Mouse (Mus musculus) limb, embryonic 13.5 days (tissue): ENCODE results near the gene Apoa2. TPM values are rescaled to one million over a fixed set of nuclear protein-coding genes. Genes with fewer than 3 reads are reported as not detected.

ENCODE experiments used
- ATAC-seq: fragments of 200-750 bp; cut with Nextera tagmentation; 2 replicates; pipeline ENCODE4 v1.8.0; 2017; ENCODE audit warnings: low read depth, moderate number of reproducible peaks, moderate TSS enrichment; ENCODE audit not compliant: low FRiP score
- H3K27ac ChIP-seq: fragments of 300-500 bp; sonication (generic); 2 replicates; pipeline ENCODE4 v1.5.1; 2015; ENCODE audit warnings: inconsistent platforms, mild to moderate bottlenecking, moderate library complexity
- H3K27me3 ChIP-seq: fragments of 300-500 bp; sonication (generic); 2 replicates; pipeline ENCODE4 v1.6.1; 2015; ENCODE audit warnings: mild to moderate bottlenecking, inconsistent platforms
- H3K36me3 ChIP-seq: fragments of 300-500 bp; sonication (generic); 2 replicates; pipeline ENCODE4 v1.6.1; 2015; ENCODE audit warnings: inconsistent platforms, mild to moderate bottlenecking, moderate library complexity
- H3K4me1 ChIP-seq: fragments of 300-500 bp; sonication (generic); 2 replicates; pipeline ENCODE4 v1.6.1; 2015; ENCODE audit warnings: inconsistent platforms
- H3K4me2 ChIP-seq: fragments of 300-500 bp; sonication (generic); replicated peaks from 2 replicates; pipeline ENCODE4 v1.6.1; 2015; ENCODE audit warnings: inconsistent platforms, mild to moderate bottlenecking, moderate library complexity
- H3K4me3 ChIP-seq: fragments of 300-500 bp; sonication (generic); 2 replicates; pipeline ENCODE4 v1.5.1; 2015; ENCODE audit warnings: moderate library complexity, mild to moderate bottlenecking, inconsistent platforms
- H3K9ac ChIP-seq: fragments of 300-500 bp; sonication (generic); 2 replicates; pipeline ENCODE4 v1.6.1; 2015; ENCODE audit warnings: mild to moderate bottlenecking, inconsistent platforms
- H3K9me3 ChIP-seq: fragments of 300-500 bp; sonication (generic); 2 replicates; pipeline ENCODE4 v1.6.1; 2016; ENCODE audit warnings: inconsistent platforms
- WGBS: fragments of 180-500 bp; shearing (Covaris S2); methylation state at CpG from one replicate; pipeline ENCODE4 v1.1.7; 2015; 5-methylcytosine and 5-hydroxymethylcytosine counted together
- polyA plus RNA-seq: library from polyadenylated mRNA; unstranded; fragments of >200 nt; fragmentation: Nextera tagmentation; extraction: Ambion mirVana; gene quantifications from 2 replicates; pipeline ENCODE4 v1.2.1, GENCODE M21; 2015

The Apoa2 gene
- polyA plus RNA-seq, result 2.0 and 15.7 TPM in 2 replicates

DNA sequence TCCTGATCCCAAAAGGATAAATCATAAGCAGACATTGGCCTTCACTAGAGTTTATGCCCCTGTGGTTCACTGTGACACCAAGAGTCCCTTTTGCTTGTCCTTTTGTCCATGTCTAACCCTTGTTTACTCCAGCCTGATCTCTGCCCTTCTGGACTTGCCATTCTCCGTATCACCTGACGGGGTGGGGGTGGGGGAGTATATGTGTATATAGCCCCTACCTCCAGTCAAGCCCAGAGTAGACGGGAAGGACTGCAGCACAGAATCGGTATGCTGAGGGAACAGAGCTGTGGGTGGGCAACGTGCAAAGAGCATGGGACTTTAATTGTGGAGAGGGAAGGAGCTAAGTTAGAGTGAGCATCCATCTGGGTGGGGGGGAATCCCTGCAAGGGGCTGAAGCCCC is at the start of gene Apoa2:
Apoa2 (plus strand) TSS at position 198 of the 400 bp plus-strand sequence.
- H3K36me3 ChIP-seq, result peaks cover 4% of the 10 kb centered on the region
- no peak within 1 kb of the TSS for H3K9ac ChIP-seq
- no peaks in the 10 kb centered on the region for H3K27me3 ChIP-seq
- ATAC-seq, result no peak
- 77% methylated on average over 5 of the region's 5 CpGs for WGBS
- H3K4me1 ChIP-seq, result peaks cover 14% of the 10 kb centered on the region
- no peak within 1 kb of the TSS for H3K4me2 ChIP-seq
- no peak within 1 kb of the TSS for H3K27ac ChIP-seq
- H3K9me3 ChIP-seq, result no peaks in the 10 kb centered on the region
- H3K4me3 ChIP-seq, result no peak within 1 kb of the TSS

GRCm38 (mm10) chr1:171179487-171180171 is 45.2 kb upstream of the Apoa2 start:
- no peak overlapping the region for H3K27ac ChIP-seq
- 77% methylated on average over 5 of the region's 5 CpGs for WGBS
- no peak overlapping the region for H3K4me2 ChIP-seq

GRCm38 (mm10) chr1:171183025-171183424 is 41.8 kb upstream of the Apoa2 start:
- no peaks in the 10 kb centered on the region for H3K36me3 ChIP-seq
- H3K4me1 ChIP-seq, result 0 out of 2 replicates have a peak, but pooled peaks cover 5% of the 10 kb centered on the region
- no peak overlapping the region for H3K4me2 ChIP-seq
- ATAC-seq, result no peak
- no peaks in the 10 kb centered on the region for H3K27me3 ChIP-seq
- no peak overlapping the region for H3K9ac ChIP-seq
- H3K9me3 ChIP-seq, result no peaks in the 10 kb centered on the region
- no peak overlapping the region for H3K27ac ChIP-seq
- no peak overlapping the region for H3K4me3 ChIP-seq
- WGBS, result 82% methylated on average over 3 of the region's 3 CpGs

More at GRCm38 (mm10) chr1:171179487-171180171, 45.2 kb upstream of the Apoa2 start:
- Histone ChIP-seq H3K4me1 (no peaks in the 10 kb centered on the region), H3K4me3 (no peak overlapping the region), H3K9me3 (no peaks in the 10 kb centered on the region), H3K27me3 (no peaks in the 10 kb centered on the region), H3K36me3 (no peaks in the 10 kb centered on the region), H3K9ac (no peak overlapping the region)
- no peak for ATAC-seq

- Histone ChIP-seq H3K9ac (no peak overlapping the region), H3K27ac (no peak overlapping the region), H3K9me3 (no peaks in the 10 kb centered on the region), H3K4me3 (no peak overlapping the region), H3K27me3 (no peaks in the 10 kb centered on the region), H3K4me2 (no peak overlapping the region), H3K4me1 (0 out of 2 replicates have a peak, but pooled peaks cover 5% of the 10 kb centered on the region), H3K36me3 (no peaks in the 10 kb centered on the region)
- 62% methylated on average over 3 of the region's 3 CpGs for WGBS
- ATAC-seq, result no peak
These were observed 41.2 kb upstream of the Apoa2 start for GRCm38 (mm10) chr1:171183620-171184019.

DNA sequence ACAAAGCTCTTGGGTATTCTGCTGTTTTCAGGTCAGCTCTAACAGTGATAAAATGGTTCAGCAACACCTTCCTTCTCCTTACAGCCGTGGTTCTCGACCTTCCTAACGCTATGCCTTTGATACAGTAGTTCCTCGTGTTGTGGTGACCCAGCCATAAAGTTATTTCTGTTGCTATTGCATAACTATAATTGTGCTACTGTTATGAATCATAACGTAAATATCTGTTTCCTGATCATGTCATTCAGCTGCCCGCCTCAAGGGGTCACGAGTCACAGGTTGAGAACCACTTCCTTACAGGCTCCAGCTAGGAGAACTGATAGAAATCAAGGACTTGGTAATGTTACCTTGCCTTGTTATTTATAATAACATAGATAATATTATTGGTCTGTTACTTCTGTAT is 40.5 kb upstream of the Apoa2 start:
- H3K36me3 ChIP-seq, result no peaks in the 10 kb centered on the region
- H3K4me3 ChIP-seq, result no peak overlapping the region
- ATAC-seq, result no peak
- H3K9me3 ChIP-seq, result no peaks in the 10 kb centered on the region
- H3K9ac ChIP-seq, result no peak overlapping the region
- H3K27ac ChIP-seq, result no peak overlapping the region
- no peak overlapping the region for H3K4me2 ChIP-seq
- WGBS, result 84% methylated on average over 7 of the region's 7 CpGs
- peaks cover 10% of the 10 kb centered on the region for H3K4me1 ChIP-seq
- no peaks in the 10 kb centered on the region for H3K27me3 ChIP-seq

- 54% methylated on average over 8 of the region's 8 CpGs for WGBS
- ATAC-seq, result no peak
- no peaks in the 10 kb centered on the region for H3K36me3 ChIP-seq
These were observed 39.2 kb upstream of the Apoa2 start for GRCm38 (mm10) chr1:171185655-171186054.

GRCm38 (mm10) chr1:171187851-171188700 is 36.8 kb upstream of the Apoa2 start:
- H3K27ac ChIP-seq, result no peak overlapping the region

More at GRCm38 (mm10) chr1:171185655-171186054, 39.2 kb upstream of the Apoa2 start:
- Histone ChIP-seq H3K4me1 (peaks cover 15% of the 10 kb centered on the region), H3K27me3 (peaks cover 1% of the 10 kb centered on the region; the same call in 1 of the 2 replicates), H3K4me3 (no peak overlapping the region), H3K27ac (no peak overlapping the region), H3K9me3 (no peaks in the 10 kb centered on the region), H3K4me2 (no peak overlapping the region), H3K9ac (no peak overlapping the region)

GRCm38 (mm10) chr1:171189046-171189445 is 35.8 kb upstream of the Apoa2 start:
- peak overlapping the region; percentile 25; the same call in 1 of the 2 replicates for H3K4me2 ChIP-seq
- peaks cover 34% of the 10 kb centered on the region for H3K27me3 ChIP-seq
- no peak overlapping the region for H3K9ac ChIP-seq
- H3K4me1 ChIP-seq, result peaks cover 30% of the 10 kb centered on the region
- peak overlapping the region; percentile 28; the same call in 1 of the 2 replicates for H3K27ac ChIP-seq
- 16% methylated on average over 8 of the region's 8 CpGs for WGBS
- no peaks in the 10 kb centered on the region for H3K9me3 ChIP-seq
- no peaks in the 10 kb centered on the region for H3K36me3 ChIP-seq
- ATAC-seq, result no peak
- no peak overlapping the region for H3K4me3 ChIP-seq

More at GRCm38 (mm10) chr1:171187851-171188700, 36.8 kb upstream of the Apoa2 start:
- H3K4me1 ChIP-seq, result peaks cover 20% of the 10 kb centered on the region
- no peak for ATAC-seq
- H3K4me3 ChIP-seq, result no peak overlapping the region
- no peak overlapping the region for H3K9ac ChIP-seq
- H3K27me3 ChIP-seq, result peaks cover 24% of the 10 kb centered on the region
- no peak overlapping the region for H3K4me2 ChIP-seq
- no peaks in the 10 kb centered on the region for H3K9me3 ChIP-seq
- H3K36me3 ChIP-seq, result no peaks in the 10 kb centered on the region
- WGBS, result 67% methylated on average over 13 of the region's 13 CpGs

DNA sequence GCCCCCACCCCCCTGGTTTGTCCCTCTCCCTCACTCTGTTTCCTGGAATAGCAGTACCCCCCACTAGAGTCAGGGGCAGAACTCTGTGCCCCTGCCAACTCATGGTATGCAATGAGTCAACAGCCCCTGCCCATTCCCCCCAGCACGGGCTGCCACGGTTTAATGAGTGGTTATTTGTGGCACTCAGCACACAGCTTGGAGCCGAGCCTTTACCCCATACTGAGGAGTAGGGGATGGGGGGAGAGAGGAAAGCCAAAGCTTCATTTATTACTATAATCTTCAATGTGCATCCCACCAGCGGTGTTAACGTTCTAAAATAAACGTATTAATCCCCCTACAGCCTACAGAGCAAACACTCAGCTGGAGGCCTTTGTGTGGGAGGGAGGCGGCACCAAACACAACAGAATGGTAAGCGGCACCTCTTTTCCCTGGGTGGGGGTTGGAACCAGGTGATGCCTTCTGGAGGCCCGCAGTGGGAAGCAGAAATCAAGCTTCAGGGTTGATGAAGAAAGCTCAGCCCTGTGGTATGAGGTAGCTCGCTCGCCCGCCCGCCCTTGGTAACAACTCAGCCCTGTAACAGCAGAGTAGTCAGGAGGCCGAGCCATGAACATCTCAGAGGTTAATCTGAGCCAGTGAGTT is 35.3 kb upstream of the Apoa2 start:
- Histone ChIP-seq H3K36me3 (no peaks in the 10 kb centered on the region), H3K27me3 (peaks cover 39% of the 10 kb centered on the region), H3K9me3 (no peaks in the 10 kb centered on the region), H3K4me2 (peak overlapping the region; percentile 25), H3K27ac (peak overlapping the region; percentile 28; the same call in 1 of the 2 replicates), H3K4me1 (peaks cover 31% of the 10 kb centered on the region), H3K9ac (no peak overlapping the region), H3K4me3 (no peak overlapping the region)
- 36% methylated on average over 14 of the region's 14 CpGs for WGBS
- peak; percentile 52; the same call in 1 of the 2 replicates for ATAC-seq

- no peaks in the 10 kb centered on the region for H3K9me3 ChIP-seq
- no peak overlapping the region for H3K27ac ChIP-seq
These were observed 34.0 kb upstream of the Apoa2 start for GRCm38 (mm10) chr1:171190832-171191231.

GRCm38 (mm10) chr1:171192283-171192682 is 32.6 kb upstream of the Apoa2 start:
- H3K36me3 ChIP-seq, result no peaks in the 10 kb centered on the region
- no peak for ATAC-seq

More at GRCm38 (mm10) chr1:171190832-171191231, 34.0 kb upstream of the Apoa2 start:
- Histone ChIP-seq H3K36me3 (no peaks in the 10 kb centered on the region), H3K4me2 (no peak overlapping the region), H3K9ac (no peak overlapping the region), H3K27me3 (peaks cover 52% of the 10 kb centered on the region), H3K4me1 (peaks cover 34% of the 10 kb centered on the region), H3K4me3 (no peak overlapping the region)
- no peak for ATAC-seq
- WGBS, result 91% methylated on average over 9 of the region's 9 CpGs

More at GRCm38 (mm10) chr1:171192283-171192682, 32.6 kb upstream of the Apoa2 start:
- no peaks in the 10 kb centered on the region for H3K9me3 ChIP-seq
- H3K27me3 ChIP-seq, result peaks cover 66% of the 10 kb centered on the region
- no peak overlapping the region for H3K27ac ChIP-seq
- 48% methylated on average over 10 of the region's 10 CpGs for WGBS
- H3K9ac ChIP-seq, result no peak overlapping the region
- peaks cover 39% of the 10 kb centered on the region for H3K4me1 ChIP-seq
- H3K4me3 ChIP-seq, result no peak overlapping the region
- no peak overlapping the region for H3K4me2 ChIP-seq
